Mouse (Mus musculus): ENCODE measurements around the gene Brpf3. TPM values are rescaled to one million over a fixed set of nuclear protein-coding genes. Genes with fewer than 3 reads are reported as not detected.
"Not testable (repeated sequence)": the region's sequence is repeated elsewhere in the genome, so short reads cannot be mapped to it uniquely, and the experiment has no call there.

Gene Brpf3
- polyA plus RNA-seq, 1 experiment from 2014 or later = 12.5 TPM

DNA sequence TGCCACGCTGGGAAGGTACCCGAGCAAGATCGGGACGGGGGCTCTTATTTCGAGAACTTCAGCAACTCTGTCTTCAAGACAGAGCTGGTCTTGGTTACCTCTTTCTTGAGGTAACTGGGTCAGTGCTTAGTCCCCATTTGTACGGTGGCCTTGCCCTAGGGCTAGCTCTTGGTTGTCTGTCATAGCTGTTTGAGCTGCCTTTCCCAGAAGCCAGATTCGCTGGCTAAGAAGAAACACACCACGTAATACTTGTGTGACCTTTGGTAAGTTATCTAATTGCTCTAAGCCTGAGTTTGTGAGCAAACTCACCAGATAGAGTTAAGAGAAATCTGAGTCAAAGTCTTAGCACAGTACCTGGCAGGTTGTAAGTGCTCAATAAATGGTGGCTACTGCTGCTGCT is 7.8 kb downstream of the Brpf3 start:
- 94% methylated on average over 8 of the region's 8 CpGs for WGBS
- Histone ChIP-seq H3K27me3 (ENCODE audit: insufficient read depth, low read length) (no peaks in the 10 kb centered on the region), H3K27ac (ENCODE audit: low read depth) (no peak overlapping the region), H3K4me3 (ENCODE audit: low read depth, low read length) (no peak overlapping the region), H3K36me3 (ENCODE audit: insufficient read depth) (peaks cover 84% of the 10 kb centered on the region), H3K9ac (no peak overlapping the region), H3K9me3 (ENCODE audit: low read depth, low read length) (no peaks in the 10 kb centered on the region), H3K4me1 (ENCODE audit: insufficient read depth) (no peaks in the 10 kb centered on the region), H3K4me2 (no peak overlapping the region)
- TF ChIP-seq CTCF (IDR thresholded peaks at IDR 0.05; ENCODE audit: low read depth) = no peak
- ATAC-seq (ENCODE audit: insufficient read depth) (no peak), DNase-seq (no peak)

DNA sequence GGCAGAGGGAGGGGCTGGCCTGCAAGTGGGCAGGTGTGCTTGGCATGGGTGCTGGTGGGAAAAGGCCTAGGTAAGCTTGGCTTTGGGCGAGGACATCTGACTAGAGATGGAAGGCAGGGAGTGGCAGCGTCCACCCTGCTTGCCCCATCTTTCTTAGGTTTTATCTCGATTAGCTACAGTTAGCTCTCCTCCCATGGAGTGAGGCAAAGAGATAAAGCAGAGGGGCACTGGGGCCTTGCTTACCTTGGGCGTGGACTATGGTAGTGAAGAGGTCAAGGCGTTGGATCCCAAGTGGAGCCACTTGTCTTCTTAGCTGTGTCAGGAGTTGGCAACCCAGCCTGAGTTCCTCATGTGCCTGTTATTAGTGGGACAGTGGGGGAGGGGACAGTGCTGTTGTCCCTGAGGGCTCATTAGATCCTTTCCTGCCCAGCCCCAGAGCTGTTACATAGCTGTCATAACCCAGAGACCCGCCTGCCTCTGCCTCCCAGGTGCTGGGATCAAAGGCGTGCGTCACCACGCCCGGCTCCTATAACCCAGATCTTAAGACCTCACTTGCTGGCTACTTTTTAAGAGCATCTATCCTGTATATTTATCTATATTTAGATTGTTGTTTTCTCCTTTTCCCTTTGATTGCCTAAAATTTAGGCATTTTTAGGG is 8.4 kb downstream of the Brpf3 start:
- H3K9ac ChIP-seq = no peak overlapping the region
- H3K4me1 ChIP-seq (ENCODE audit: insufficient read depth) = no peaks in the 10 kb centered on the region
- no peak overlapping the region for H3K27ac ChIP-seq (ENCODE audit: low read depth)
- no peak overlapping the region for H3K4me3 ChIP-seq (ENCODE audit: low read depth, low read length)
- ATAC-seq (ENCODE audit: insufficient read depth) = no peak
- WGBS = 91% methylated on average over 10 of the region's 10 CpGs
- H3K9me3 ChIP-seq (ENCODE audit: low read depth, low read length) = no peaks in the 10 kb centered on the region
- no peak for DNase-seq
- no peaks in the 10 kb centered on the region for H3K27me3 ChIP-seq (ENCODE audit: insufficient read depth, low read length)
- peaks cover 89% of the 10 kb centered on the region for H3K36me3 ChIP-seq (ENCODE audit: insufficient read depth)
- H3K4me2 ChIP-seq = no peak overlapping the region
- no peak for TF ChIP-seq CTCF (IDR thresholded peaks at IDR 0.05; ENCODE audit: low read depth)

DNA sequence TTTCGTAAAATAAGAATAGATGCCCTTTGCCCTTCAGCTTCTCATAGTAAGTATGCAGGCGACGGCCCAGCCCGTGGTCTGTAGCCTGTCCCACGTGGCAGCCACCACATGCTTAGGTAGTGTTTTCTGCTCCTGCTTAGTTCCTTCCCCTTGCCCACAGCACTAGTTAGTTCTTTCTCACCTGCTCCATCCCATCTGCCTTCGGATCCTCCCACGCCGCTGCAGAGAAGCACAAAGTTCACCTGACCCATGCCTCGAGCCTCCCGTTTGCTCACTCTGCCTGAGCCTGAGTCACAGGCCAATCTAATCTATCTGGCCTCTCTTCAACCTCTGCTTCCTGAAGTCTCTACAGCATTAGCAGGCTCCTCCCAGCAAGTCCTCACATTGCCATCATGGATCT is 11.5 kb downstream of the Brpf3 start:
- ATAC-seq (ENCODE audit: insufficient read depth) (no peak), DNase-seq (no peak)
- Histone ChIP-seq H3K9ac (no peak overlapping the region), H3K4me1 (ENCODE audit: insufficient read depth) (no peaks in the 10 kb centered on the region), H3K4me2 (no peak overlapping the region), H3K4me3 (ENCODE audit: low read depth, low read length) (no peak overlapping the region), H3K36me3 (ENCODE audit: insufficient read depth) (peaks cover 97% of the 10 kb centered on the region), H3K9me3 (ENCODE audit: low read depth, low read length) (no peaks in the 10 kb centered on the region), H3K27me3 (ENCODE audit: insufficient read depth, low read length) (no peaks in the 10 kb centered on the region), H3K27ac (ENCODE audit: low read depth) (no peak overlapping the region)
- 92% methylated on average over 10 of the region's 10 CpGs for WGBS
- no peak for TF ChIP-seq CTCF (IDR thresholded peaks at IDR 0.05; ENCODE audit: low read depth)

DNA sequence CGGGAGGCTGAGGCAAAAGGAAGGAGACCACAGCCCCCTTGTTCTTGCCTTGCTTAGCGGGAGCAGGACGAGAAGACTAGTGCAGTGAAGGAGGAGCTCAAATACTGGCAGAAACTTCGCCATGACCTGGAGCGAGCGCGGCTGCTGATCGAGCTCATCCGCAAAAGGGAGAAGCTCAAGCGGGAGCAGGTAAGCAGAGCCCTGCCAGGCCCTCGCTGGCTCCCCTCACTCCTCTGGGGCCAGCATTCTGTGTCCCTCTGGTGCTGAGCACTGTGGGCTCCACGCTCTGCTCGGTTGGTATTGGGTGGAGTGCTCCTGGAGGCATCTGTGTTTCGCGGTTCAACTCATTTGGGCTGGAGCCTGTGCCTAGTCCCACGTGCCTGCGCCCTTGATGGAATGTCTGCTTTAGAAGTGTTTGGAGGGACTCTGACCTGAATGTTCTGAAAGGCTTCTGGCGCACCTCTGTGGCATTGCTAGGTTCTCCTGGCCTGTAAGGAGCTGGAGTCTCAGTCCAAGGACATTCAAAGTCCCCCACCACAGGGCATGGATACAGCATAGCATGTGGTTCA is 13.7 kb downstream of the Brpf3 start:
- peaks cover 98% of the 10 kb centered on the region for H3K36me3 ChIP-seq (ENCODE audit: insufficient read depth)
- H3K9me3 ChIP-seq (ENCODE audit: low read depth, low read length) = no peaks in the 10 kb centered on the region
- H3K27me3 ChIP-seq (ENCODE audit: insufficient read depth, low read length) = no peaks in the 10 kb centered on the region
- H3K9ac ChIP-seq = no peak overlapping the region
- WGBS = 86% methylated on average over 18 of the region's 18 CpGs
- H3K4me3 ChIP-seq (ENCODE audit: low read depth, low read length) = no peak overlapping the region
- H3K4me1 ChIP-seq (ENCODE audit: insufficient read depth) = no peaks in the 10 kb centered on the region
- H3K4me2 ChIP-seq = no peak overlapping the region
- DNase-seq (no peak), ATAC-seq (ENCODE audit: insufficient read depth) (no peak)
- H3K27ac ChIP-seq (ENCODE audit: low read depth) = no peak overlapping the region
- TF ChIP-seq CTCF (IDR thresholded peaks at IDR 0.05; ENCODE audit: low read depth) = no peak

DNA sequence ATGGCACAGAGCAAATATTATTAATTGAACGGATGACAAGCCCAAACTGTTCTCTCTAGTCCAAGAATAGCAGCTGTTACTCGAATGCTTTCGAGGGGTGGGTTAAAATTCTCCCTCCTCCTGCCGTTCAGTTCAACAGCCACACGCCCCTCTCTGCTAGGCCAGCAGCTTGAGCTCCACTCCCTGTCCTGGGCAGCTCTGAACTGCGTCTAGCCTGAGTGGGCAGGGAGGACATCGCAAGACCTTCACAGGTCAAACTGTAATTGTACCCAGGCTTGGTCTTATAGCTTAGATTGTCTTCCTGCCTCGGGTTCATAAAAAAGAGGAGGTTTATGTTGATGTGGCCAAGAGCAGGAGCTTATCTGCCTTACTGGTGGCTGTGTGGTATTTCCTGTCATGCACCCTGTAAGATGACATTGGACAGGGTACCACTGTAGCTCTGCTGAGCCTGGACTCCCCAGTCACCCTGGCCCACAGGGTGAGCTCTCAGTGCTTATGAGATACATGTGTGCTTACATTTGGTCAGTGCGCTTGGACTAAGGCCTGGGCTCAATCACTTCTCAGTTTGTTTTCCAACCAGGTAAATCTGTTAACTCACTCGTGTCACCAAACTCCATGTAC is 14.6 kb downstream of the Brpf3 start:
- H3K27ac ChIP-seq (ENCODE audit: low read depth) = no peak overlapping the region
- no peak for TF ChIP-seq CTCF (IDR thresholded peaks at IDR 0.05; ENCODE audit: low read depth)
- no peak overlapping the region for H3K4me3 ChIP-seq (ENCODE audit: low read depth, low read length)
- 65% methylated on average over 10 of the region's 10 CpGs for WGBS
- ATAC-seq (ENCODE audit: insufficient read depth) = no peak
- H3K36me3 ChIP-seq (ENCODE audit: insufficient read depth) = peaks cover 96% of the 10 kb centered on the region
- no peaks in the 10 kb centered on the region for H3K27me3 ChIP-seq (ENCODE audit: insufficient read depth, low read length)
- no peaks in the 10 kb centered on the region for H3K9me3 ChIP-seq (ENCODE audit: low read depth, low read length)
- DNase-seq = no peak
- no peak overlapping the region for H3K9ac ChIP-seq
- H3K4me1 ChIP-seq (ENCODE audit: insufficient read depth) = no peaks in the 10 kb centered on the region
- no peak overlapping the region for H3K4me2 ChIP-seq

DNA sequence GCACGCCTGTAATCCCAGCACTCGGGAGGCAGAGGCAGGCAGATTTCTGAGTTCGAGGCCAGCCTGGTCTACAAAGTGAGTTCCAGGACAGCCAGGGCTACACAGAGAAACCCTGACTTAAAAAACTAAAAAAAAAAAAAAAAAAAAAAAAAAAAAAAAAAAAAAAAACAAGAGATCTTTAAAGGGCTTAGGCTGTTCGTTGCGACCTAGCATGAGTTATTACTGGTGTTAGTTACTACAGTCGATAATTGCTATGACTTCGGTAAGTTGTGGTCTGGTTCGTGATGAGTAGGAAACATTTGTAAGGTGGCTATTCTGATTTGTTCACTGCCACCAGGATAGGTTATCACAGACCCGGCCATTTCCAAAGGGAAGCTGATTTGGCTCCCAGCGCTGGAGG is 15.4 kb downstream of the Brpf3 start:
- ATAC-seq (ENCODE audit: insufficient read depth); H3K27me3 ChIP-seq (ENCODE audit: insufficient read depth, low read length); H3K4me2 ChIP-seq; H3K27ac ChIP-seq (ENCODE audit: low read depth); H3K9ac ChIP-seq; H3K4me3 ChIP-seq (ENCODE audit: low read depth, low read length); H3K9me3 ChIP-seq (ENCODE audit: low read depth, low read length); H3K4me1 ChIP-seq (ENCODE audit: insufficient read depth); DNase-seq: not testable (repeated sequence)
- peaks cover 96% of the 10 kb centered on the region for H3K36me3 ChIP-seq (ENCODE audit: insufficient read depth)
- WGBS = 94% methylated on average over 10 of the region's 10 CpGs

DNA sequence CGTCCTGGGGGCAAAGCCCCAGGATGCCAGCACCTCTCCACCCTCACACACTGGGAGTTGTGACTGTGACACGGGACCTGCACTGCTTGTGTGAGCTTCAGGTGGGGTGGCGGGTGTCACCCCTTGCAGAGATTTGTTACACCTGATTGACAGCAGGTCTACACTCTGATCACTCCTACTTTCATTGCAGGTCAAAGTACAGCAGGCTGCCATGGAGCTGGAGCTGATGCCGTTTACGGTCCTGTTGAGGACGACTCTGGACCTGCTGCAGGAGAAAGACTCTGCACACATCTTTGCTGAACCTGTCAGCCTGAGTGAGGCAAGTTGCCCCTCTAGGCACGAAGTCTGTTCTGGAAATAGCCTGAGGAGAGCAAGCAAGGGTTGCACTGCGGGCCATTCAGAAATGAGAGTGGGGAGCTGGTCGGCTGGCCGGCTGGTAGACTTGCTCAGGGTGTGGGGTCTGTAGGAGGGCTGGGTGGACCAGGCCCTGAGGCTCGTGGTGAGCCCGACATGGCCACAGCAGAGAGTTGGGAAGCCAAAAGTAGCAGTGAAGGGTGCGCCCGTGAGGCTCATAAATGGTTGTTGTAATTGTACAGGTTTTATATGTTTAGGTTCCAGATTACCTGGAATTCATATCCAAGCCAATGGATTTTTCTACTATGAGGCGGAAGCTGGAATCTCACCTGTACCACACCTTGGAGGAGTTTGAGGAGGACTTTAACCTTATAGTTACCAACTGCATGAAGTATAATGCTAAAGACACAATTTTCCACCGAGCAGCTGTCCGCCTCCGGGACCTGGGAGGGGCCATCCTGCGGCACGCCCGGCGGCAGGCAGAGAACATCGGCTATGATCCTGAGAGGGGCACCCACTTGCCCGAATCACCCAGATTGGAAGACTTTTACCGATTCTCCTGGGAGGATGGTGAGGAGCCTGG is 16.3 kb downstream of the Brpf3 start:
- TF ChIP-seq CTCF (IDR thresholded peaks at IDR 0.05; ENCODE audit: low read depth) = no peak
- H3K27me3 ChIP-seq (ENCODE audit: insufficient read depth, low read length) = no peaks in the 10 kb centered on the region
- H3K4me3 ChIP-seq (ENCODE audit: low read depth, low read length) = no peak overlapping the region
- H3K4me2 ChIP-seq = no peak overlapping the region
- no peaks in the 10 kb centered on the region for H3K9me3 ChIP-seq (ENCODE audit: low read depth, low read length)
- no peak for DNase-seq
- H3K36me3 ChIP-seq (ENCODE audit: insufficient read depth) = peaks cover 96% of the 10 kb centered on the region
- no peaks in the 10 kb centered on the region for H3K4me1 ChIP-seq (ENCODE audit: insufficient read depth)
- no peak for ATAC-seq (ENCODE audit: insufficient read depth)
- whole genome bisulfite sequencing = 94% methylated on average over 25 of the region's 25 CpGs
- H3K9ac ChIP-seq = no peak overlapping the region
- no peak overlapping the region for H3K27ac ChIP-seq (ENCODE audit: low read depth)

All from lung, embryonic 14.5 days (tissue).